Mouse (Mus musculus): Measurements from ENCODE around the gene Ddo.

- TF ChIP-seq CTCF (conservative IDR thresholded peaks at IDR 0.05; ENCODE audit: low read length): no peak
- no peak for TF ChIP-seq NANOG (IDR thresholded peaks at IDR 0.05; ENCODE audit: borderline replicate concordance, low read length)
- no peak for TF ChIP-seq POU5F1 (IDR thresholded peaks at IDR 0.05; ENCODE audit: borderline replicate concordance, low read length)
Observed at GRCm38 (mm10) chr10:40718362-40718761, 88.6 kb downstream of the Ddo start.

Measured in E14TG2a.4 (cell line).